Mouse (Mus musculus) G1E (cell line): Measurements from ENCODE around the gene Wfdc2. TPM values are rescaled to one million over a fixed set of nuclear protein-coding genes. Genes with fewer than 3 reads are reported as not detected.
"Not testable (repeated sequence)": the region's sequence is repeated elsewhere in the genome, so short reads cannot be mapped to it uniquely, and the experiment has no call there.

Experiments used
- ATAC-seq: 2 replicates; pipeline ENCODE4 v1.8.0; 2016; ENCODE audit warnings: mild to moderate bottlenecking; ENCODE audit not compliant: insufficient number of reproducible peaks, poor library complexity, low FRiP score, severe bottlenecking; ENCODE audit errors: extremely low read depth
- DNase-seq: peaks from one replicate; pipeline ENCODE4 v3.0.0; 2012; ENCODE audit warnings: low spot score
- H3K27me3 ChIP-seq: 2 replicates; pipeline ENCODE4 v1.6.1; 2012; ENCODE audit warnings: mild to moderate bottlenecking, low read length, inconsistent platforms; ENCODE audit not compliant: insufficient read depth
- H3K36me3 ChIP-seq: replicated peaks from 2 replicates; pipeline ENCODE3; 2012; ENCODE audit warnings: mild to moderate bottlenecking, inconsistent platforms
- H3K4me1 ChIP-seq: 2 replicates; pipeline ENCODE4 v1.6.1; 2012; ENCODE audit warnings: low read depth, low read length, inconsistent platforms, mixed read lengths; ENCODE audit not compliant: insufficient read depth
- H3K4me3 ChIP-seq: 2 replicates; pipeline ENCODE4 v1.5.1; 2012; ENCODE audit warnings: low read depth, mild to moderate bottlenecking, inconsistent platforms, low read length, moderate library complexity, mixed read lengths
- H3K9me3 ChIP-seq: replicated peaks from 2 replicates; pipeline ENCODE4 v1.6.1; 2012; ENCODE audit warnings: inconsistent platforms
- CTCF ChIP-seq: IDR thresholded peaks from 2 replicates; pipeline ENCODE4 v1.5.1; 2012; ENCODE audit warnings: low read depth, low read length, inconsistent platforms, mixed read lengths
- GATA1 ChIP-seq: IDR thresholded peaks from 2 replicates; pipeline ENCODE4 v1.6.1; 2012; ENCODE audit warnings: borderline replicate concordance, low read length, inconsistent platforms, mixed read lengths
- GATA2 ChIP-seq: IDR thresholded peaks from 2 replicates; pipeline ENCODE4 v1.6.1; 2012; ENCODE audit warnings: low read depth, low read length, inconsistent platforms, borderline replicate concordance
- POLR2AphosphoS5 ChIP-seq: IDR thresholded peaks from 2 replicates; pipeline ENCODE4 v1.6.1; 2012; ENCODE audit warnings: low read depth, low read length, inconsistent platforms; ENCODE audit not compliant: insufficient replicate concordance
- TAL1 ChIP-seq: conservative IDR thresholded peaks from 2 replicates; pipeline ENCODE4 v1.6.1; 2012; ENCODE audit warnings: low read depth, low read length, inconsistent platforms, mixed read lengths
- polyA plus RNA-seq: library from polyadenylated mRNA; stranded (reverse); fragments of >175 nt; gene quantifications from 2 replicates; pipeline ENCODE4 v1.2.3, GENCODE M21; 2012
- total RNA-seq, 2 experiments: library from RNA; stranded (forward) in 1 of 2; stranded (reverse) in 1 of 2; fragments of 200-1000 nt in 1 of 2; fragments of >200 nt in 1 of 2; fragmentation: Nextera tagmentation in 1 of 2; gene quantifications; 2 replicates each; pipeline ENCODE4 v1.2.3; 2014 to 2017

Gene Wfdc2
- total and polyA plus RNA-seq, 3 experiments: not detected

- DNase-seq (no peak), ATAC-seq (no peak)
- TF ChIP-seq GATA1: no peak
- no peak for TF ChIP-seq TAL1
- TF ChIP-seq GATA2: no peak
- TF ChIP-seq CTCF: no peak
- no peak for TF ChIP-seq POLR2AphosphoS5
- peaks cover 12% of the 10 kb centered on the region for H3K27me3 ChIP-seq
- H3K4me3 ChIP-seq: no peak overlapping the region
- H3K4me1 ChIP-seq: no peaks in the 10 kb centered on the region
- no peaks in the 10 kb centered on the region for H3K9me3 ChIP-seq
- H3K36me3 ChIP-seq: no peaks in the 10 kb centered on the region
Observed at GRCm38 (mm10) chr2:164567460-164567859, 5.2 kb downstream of the Wfdc2 start.

- not testable (repeated sequence) for H3K9me3 ChIP-seq, H3K27me3 ChIP-seq, H3K4me3 ChIP-seq, H3K36me3 ChIP-seq, ATAC-seq, H3K4me1 ChIP-seq, DNase-seq
Observed at GRCm38 (mm10) chr2:164573359-164573758, 11.1 kb downstream of the Wfdc2 start, which contains the start of gene Spint3. TSS of gene Spint3 (minus strand) at chr2:164573459.

GRCm38 (mm10) chr2:164585025-164585725, 23.0 kb downstream of the Wfdc2 start, which contains the start of gene Wfdc6a:
TSS of gene Wfdc6a (minus strand) at chr2:164585447.
- DNase-seq, ATAC-seq, H3K4me3 ChIP-seq, H3K4me1 ChIP-seq, H3K36me3 ChIP-seq, H3K27me3 ChIP-seq, H3K9me3 ChIP-seq: not testable (repeated sequence)

- Histone ChIP-seq H3K4me3 (no peak overlapping the region), H3K4me1 (no peaks in the 10 kb centered on the region), H3K9me3 (no peaks in the 10 kb centered on the region), H3K36me3 (no peaks in the 10 kb centered on the region), H3K27me3 (no peaks in the 10 kb centered on the region)
- no peak for TF ChIP-seq CTCF
- no peak for TF ChIP-seq TAL1
- TF ChIP-seq POLR2AphosphoS5: no peak
- no peak for TF ChIP-seq GATA1
- no peak for TF ChIP-seq GATA2
- DNase-seq (no peak), ATAC-seq (no peak)
Observed at GRCm38 (mm10) chr2:164592014-164592413, 29.8 kb downstream of the Wfdc2 start.

GRCm38 (mm10) chr2:164593494-164593893, 31.3 kb downstream of the Wfdc2 start, which contains the start of gene Eppin:
TSS of gene Eppin (minus strand) at chr2:164593594.
- no peak within 1 kb of the TSS for H3K4me3 ChIP-seq
- no peaks in the 10 kb centered on the region; the same call in 1 of the 2 replicates for H3K27me3 ChIP-seq
- DNase-seq (no peak), ATAC-seq (no peak)
- no peak for TF ChIP-seq TAL1
- no peak for TF ChIP-seq CTCF
- TF ChIP-seq GATA2: no peak
- no peak for TF ChIP-seq POLR2AphosphoS5
- no peaks in the 10 kb centered on the region for H3K4me1 ChIP-seq
- no peaks in the 10 kb centered on the region for H3K9me3 ChIP-seq
- no peaks in the 10 kb centered on the region for H3K36me3 ChIP-seq

GRCm38 (mm10) chr2:164600179-164600578, 38.0 kb downstream of the Wfdc2 start:
- no peaks in the 10 kb centered on the region for H3K36me3 ChIP-seq
- H3K9me3 ChIP-seq: no peaks in the 10 kb centered on the region
- H3K27me3 ChIP-seq: no peaks in the 10 kb centered on the region; the same call in 1 of the 2 replicates
- no peaks in the 10 kb centered on the region for H3K4me1 ChIP-seq
- no peak overlapping the region for H3K4me3 ChIP-seq
- no peak for DNase-seq
- ATAC-seq: no peak
- TF ChIP-seq POLR2AphosphoS5 (no peak), GATA1 (no peak), CTCF (0 out of 2 replicates have a peak, but pooled peaks have one; percentile 14), GATA2 (no peak), TAL1 (no peak)

- no peak for DNase-seq
- Histone ChIP-seq H3K27me3 (peaks cover 3% of the 10 kb centered on the region; the same call in 1 of the 2 replicates), H3K4me1 (no peaks in the 10 kb centered on the region), H3K9me3 (no peaks in the 10 kb centered on the region), H3K4me3 (no peak overlapping the region), H3K36me3 (no peaks in the 10 kb centered on the region)
- TF ChIP-seq GATA2: no peak
- no peak for TF ChIP-seq TAL1
- TF ChIP-seq GATA1: no peak
- no peak for TF ChIP-seq CTCF
- no peak for TF ChIP-seq POLR2AphosphoS5
- ATAC-seq: no peak
Observed at GRCm38 (mm10) chr2:164603482-164603881, 41.3 kb downstream of the Wfdc2 start.
